Comparison of ENCODE assay signal across 10 mouse cellular contexts in genomic region chr14:21679631-21680201, GRCm38 (mm10). TPM values are rescaled to one million over a fixed set of nuclear protein-coding genes. Genes with fewer than 3 reads are reported as not detected.
DNase-seq lines count a peak whose midpoint lies in the region; ATAC-seq lines count a peak whose summit lies in the region.
"Had no signal": no experiment of that assay in that cellular context is flagged by ENCODE, and none has a peak within 500 bp of the region (broad histone marks: within the 10 kb centered on the region; RNA-seq: fewer than 3 reads in every experiment).

No protein-coding gene starts in this region.

- peak; percentile 41 for DNase-seq in gastrocnemius, postnatal 10 days
- no peak for DNase-seq in gastrocnemius, postnatal 14 days
- peak; percentile 32 for DNase-seq in left cerebral cortex, postnatal 4 days
- no peak for DNase-seq in left cerebral cortex, adult 18-20 months (ENCODE audit: low spot score in 2 of 2)
- DNase-seq in embryo, embryonic 11.5 days (ENCODE audit: low read depth, low spot score): peak; percentile 48
- no peak for DNase-seq in cerebellum, adult 11 months
- no peak for DNase-seq in layer of hippocampus, adult 11-12 months (ENCODE audit: low spot score)

- intact Hi-C loops in gastrocnemius, postnatal 14 days (cut with DNase I; ENCODE audit: low total_unique reads): loop anchor here (5.0 to 10.0 kb wide), 2 partner anchors 63 to 175 kb away; no protein-coding TSS in a partner anchor
- intact Hi-C loops in left cerebral cortex, postnatal 4 days (cut with DNase I): no loop called here

- peak; percentile 21; the same call in 1 of the 2 replicates for ATAC-seq in megakaryocyte, adult 5-6 weeks (ENCODE audit: poor library complexity, severe bottlenecking)
- ATAC-seq: CD4-positive, CD25-positive, alpha-beta regulatory T cell, adult 4 months; forebrain, embryonic 15.5 days had no signal

RNA-seq across cellular contexts. Expression of gene Dupd1, which starts 34.7 kb away (rescaled TPM):
- total RNA-seq in gastrocnemius, postnatal 10 days (2021): 10 to 100 TPM; 58.3 to 74.2 TPM
- total RNA-seq in gastrocnemius, postnatal 14 days (2021): 10 to 100 TPM; 94.9 to 98.0 TPM
- total RNA-seq in left cerebral cortex, postnatal 4 days (2021): not detected
- total RNA-seq in left cerebral cortex, adult 18-20 months (2021): under 1 TPM in 1 of 2 experiments, not detected in 1; 0.66 TPM
- not detected in 2 replicates for total RNA-seq in megakaryocyte, adult 5-6 weeks (2015)
- not detected in 2 replicates for total RNA-seq in megakaryocyte, adult 5-6 weeks (2017)

Comparison
In these comparisons a context has a peak if more than half of its experiments do, and no peak if none do; other contexts are left out.
1. DNase-seq: peak in gastrocnemius, postnatal 10 days (single experiment), left cerebral cortex, postnatal 4 days (single experiment) and embryo, embryonic 11.5 days (single experiment); none in gastrocnemius, postnatal 14 days (single experiment), left cerebral cortex, adult 18-20 months (0 of 2), cerebellum, adult 11 months (single experiment) and layer of hippocampus, adult 11-12 months (single experiment).
2. RNA of gene Dupd1, which starts 34.7 kb away (total RNA-seq): 94.9 to 98.0 TPM in gastrocnemius, postnatal 14 days and 58.3 to 74.2 TPM in gastrocnemius, postnatal 10 days; 0.66 TPM in left cerebral cortex, adult 18-20 months, not detected in left cerebral cortex, postnatal 4 days and not detected in megakaryocyte, adult 5-6 weeks; every median in the first group is over 10 times any median in the second.